Mouse (Mus musculus) thymus, postnatal 4 days (tissue): ENCODE measurements around the gene Rnpepl1.

Experiments
- DNase-seq: peaks from one replicate; pipeline ENCODE4 v3.0.0; 2021

Rnpepl1 gene

GRCm38 (mm10) chr1:92910239-92910885, at the start of gene Rnpepl1:
Gene Rnpepl1, plus strand, starts transcription at chr1:92910783.
- DNase-seq, result peak; percentile 90

- no peak for DNase-seq
These were observed 49.1 kb upstream of the Rnpepl1 start for GRCm38 (mm10) chr1:92861503-92861902.

GRCm38 (mm10) chr1:92863268-92863667, 47.3 kb upstream of the Rnpepl1 start:
- DNase-seq, result no peak

- no peak for DNase-seq
These were observed 44.4 kb upstream of the Rnpepl1 start for GRCm38 (mm10) chr1:92866170-92866569.

- no peak for DNase-seq
These were observed 40.6 kb upstream of the Rnpepl1 start for GRCm38 (mm10) chr1:92869985-92870384.

GRCm38 (mm10) chr1:92872666-92873065, 37.9 kb upstream of the Rnpepl1 start:
- DNase-seq, result no peak

- DNase-seq, result no peak
These were observed 36.6 kb upstream of the Rnpepl1 start for GRCm38 (mm10) chr1:92874011-92874410.

GRCm38 (mm10) chr1:92875360-92876111, 35.0 kb upstream of the Rnpepl1 start:
- DNase-seq, result no peak

GRCm38 (mm10) chr1:92877431-92877978, 33.1 kb upstream of the Rnpepl1 start:
- DNase-seq, result no peak

GRCm38 (mm10) chr1:92878066-92878741, 32.4 kb upstream of the Rnpepl1 start:
- DNase-seq, result no peak

- DNase-seq, result no peak
These were observed 31.3 kb upstream of the Rnpepl1 start for GRCm38 (mm10) chr1:92879266-92879665.

GRCm38 (mm10) chr1:92880101-92880500, 30.5 kb upstream of the Rnpepl1 start:
- no peak for DNase-seq

- no peak for DNase-seq
These were observed 28.6 kb upstream of the Rnpepl1 start for GRCm38 (mm10) chr1:92881982-92882381.

GRCm38 (mm10) chr1:92888901-92889655, 21.5 kb upstream of the Rnpepl1 start:
- DNase-seq, result no peak

- DNase-seq, result no peak
These were observed 17.8 kb upstream of the Rnpepl1 start for GRCm38 (mm10) chr1:92892791-92893190.

GRCm38 (mm10) chr1:92893896-92894295, 16.7 kb upstream of the Rnpepl1 start:
- DNase-seq, result no peak

GRCm38 (mm10) chr1:92895089-92895488, 15.5 kb upstream of the Rnpepl1 start:
- DNase-seq, result peak; percentile 83

GRCm38 (mm10) chr1:92902786-92903185, 7.8 kb upstream of the Rnpepl1 start, which contains the start of gene Ankmy1:
Gene Ankmy1, minus strand, starts transcription at chr1:92902906.
- DNase-seq, result peak; percentile 63

- no peak for DNase-seq
These were observed 7.0 kb upstream of the Rnpepl1 start for GRCm38 (mm10) chr1:92903627-92904026.

GRCm38 (mm10) chr1:92905703-92906310, 4.8 kb upstream of the Rnpepl1 start:
- no peak for DNase-seq

GRCm38 (mm10) chr1:92906779-92907631, 3.6 kb upstream of the Rnpepl1 start, which contains the start of gene Dusp28:
Gene Dusp28, plus strand, starts transcription at chr1:92906981.
- DNase-seq, result peak; percentile 88
